Mouse (Mus musculus) thymus, adult 2 months (tissue): ENCODE data around the gene Cbll1. TPM values are rescaled to one million over a fixed set of nuclear protein-coding genes. Genes with fewer than 3 reads are reported as not detected.

ENCODE experiments used
- DNase-seq: peaks from one replicate; pipeline ENCODE4 v3.0.0; 2021
- H3K27ac ChIP-seq: fragments of 200-500 bp; 2 replicates; pipeline ENCODE4 v1.5.1; 2012; ENCODE audit warnings: low read length, control low read depth; ENCODE audit not compliant: control insufficient read depth, insufficient read depth
- H3K27me3 ChIP-seq: fragments of 200-500 bp; 2 replicates; pipeline ENCODE4 v1.6.1; 2012; ENCODE audit warnings: mild to moderate bottlenecking, low read length, moderate library complexity, mixed read lengths; ENCODE audit not compliant: control insufficient read depth, insufficient read depth
- H3K36me3 ChIP-seq: fragments of 200-500 bp; 2 replicates; pipeline ENCODE4 v1.6.1; 2012; ENCODE audit warnings: mild to moderate bottlenecking, low read length, moderate library complexity; ENCODE audit not compliant: control insufficient read depth, insufficient read depth
- H3K4me1 ChIP-seq: fragments of 200-500 bp; replicated peaks from 2 replicates; pipeline ENCODE4 v1.6.1; 2012; ENCODE audit warnings: low read length; ENCODE audit not compliant: control insufficient read depth, insufficient read depth
- H3K4me3 ChIP-seq: fragments of 200-500 bp; 2 replicates; pipeline ENCODE4 v1.5.1; 2012; ENCODE audit warnings: mild to moderate bottlenecking, low read length, control low read depth, moderate library complexity; ENCODE audit not compliant: control insufficient read depth, insufficient read depth
- CTCF ChIP-seq: fragments of 200-500 bp; IDR thresholded peaks from 2 replicates; pipeline ENCODE4 v1.5.1; 2012; ENCODE audit warnings: mild to moderate bottlenecking, control low read depth, low read length, moderate library complexity, borderline replicate concordance; ENCODE audit not compliant: control insufficient read depth, poor library complexity, insufficient read depth; ENCODE audit errors: extremely low read depth
- POLR2A ChIP-seq: fragments of 200-500 bp; IDR thresholded peaks from 2 replicates; pipeline ENCODE4 v1.6.1; 2012; ENCODE audit warnings: mild to moderate bottlenecking, low read length, control low read depth, moderate library complexity; ENCODE audit not compliant: control insufficient read depth, poor library complexity, insufficient read depth; ENCODE audit errors: extremely low read depth
- WGBS: fragments of 180-500 bp; shearing (Covaris S2); methylation state at CpG from one replicate; pipeline ENCODE4 v1.1.7; 2018; 5-methylcytosine and 5-hydroxymethylcytosine counted together
- polyA plus RNA-seq: library from polyadenylated mRNA; depleted of rRNA; stranded (reverse); fragments of >200 nt; gene quantifications from 2 replicates; pipeline ENCODE4 v1.2.3, GENCODE M21; 2012; rRNA removed

Gene Cbll1
- polyA plus RNA-seq, 1 experiment: 14.0 TPM

GRCm38 (mm10) chr12:31458474-31458873, 40.9 kb downstream of the Cbll1 start:
- no peak for TF ChIP-seq POLR2A
- TF ChIP-seq CTCF: no peak
- H3K27ac ChIP-seq: no peak overlapping the region
- H3K36me3 ChIP-seq: no peaks in the 10 kb centered on the region
- DNase-seq: no peak
- 84% methylated on average over 4 of the region's 4 CpGs for WGBS
- no peak overlapping the region for H3K4me3 ChIP-seq
- no peaks in the 10 kb centered on the region for H3K27me3 ChIP-seq
- no peaks in the 10 kb centered on the region for H3K4me1 ChIP-seq

- no peak for DNase-seq
- no peaks in the 10 kb centered on the region for H3K36me3 ChIP-seq
- TF ChIP-seq POLR2A (no peak), CTCF (no peak)
- H3K27ac ChIP-seq: no peak overlapping the region
- H3K27me3 ChIP-seq: no peaks in the 10 kb centered on the region
- WGBS: 91% methylated on average over 9 of the region's 9 CpGs
- no peak overlapping the region for H3K4me3 ChIP-seq
- no peaks in the 10 kb centered on the region for H3K4me1 ChIP-seq
These were observed 43.1 kb downstream of the Cbll1 start for GRCm38 (mm10) chr12:31456271-31456670.

- 86% methylated on average over 3 of the region's 3 CpGs for WGBS
- TF ChIP-seq POLR2A: no peak
- no peak for TF ChIP-seq CTCF
- H3K36me3 ChIP-seq: no peaks in the 10 kb centered on the region
These were observed 50.1 kb downstream of the Cbll1 start for GRCm38 (mm10) chr12:31449341-31449740.

GRCm38 (mm10) chr12:31444827-31445226, 54.6 kb downstream of the Cbll1 start:
- Histone ChIP-seq H3K27ac (no peak overlapping the region), H3K27me3 (no peaks in the 10 kb centered on the region), H3K36me3 (no peaks in the 10 kb centered on the region), H3K4me1 (0 out of 2 replicates have a peak, but pooled peaks cover 3% of the 10 kb centered on the region), H3K4me3 (no peak overlapping the region)
- TF ChIP-seq CTCF (no peak), POLR2A (no peak)
- 73% methylated on average over 6 of the region's 6 CpGs for WGBS
- DNase-seq: no peak

More at GRCm38 (mm10) chr12:31449341-31449740, 50.1 kb downstream of the Cbll1 start:
- DNase-seq: no peak
- H3K4me3 ChIP-seq: no peak overlapping the region
- H3K27ac ChIP-seq: no peak overlapping the region
- no peaks in the 10 kb centered on the region for H3K27me3 ChIP-seq
- no peaks in the 10 kb centered on the region for H3K4me1 ChIP-seq

GRCm38 (mm10) chr12:31444131-31444546, 55.3 kb downstream of the Cbll1 start:
- DNase-seq: peak; percentile 1
- TF ChIP-seq CTCF (no peak), POLR2A (no peak)
- H3K36me3 ChIP-seq: no peaks in the 10 kb centered on the region
- 2% methylated on average over 11 of the region's 11 CpGs for WGBS
- H3K4me3 ChIP-seq: no peak overlapping the region
- no peaks in the 10 kb centered on the region for H3K27me3 ChIP-seq
- H3K27ac ChIP-seq: no peak overlapping the region
- 0 out of 2 replicates have a peak, but pooled peaks cover 3% of the 10 kb centered on the region for H3K4me1 ChIP-seq

GRCm38 (mm10) chr12:31439612-31440011, 59.8 kb downstream of the Cbll1 start:
- Histone ChIP-seq H3K4me1 (0 out of 2 replicates have a peak, but pooled peaks cover 3% of the 10 kb centered on the region), H3K27ac (no peak overlapping the region), H3K4me3 (no peak overlapping the region), H3K36me3 (no peaks in the 10 kb centered on the region), H3K27me3 (no peaks in the 10 kb centered on the region)
- no peak for DNase-seq
- WGBS: 84% methylated on average over 2 of the region's 2 CpGs
- TF ChIP-seq POLR2A (no peak), CTCF (no peak)

GRCm38 (mm10) chr12:31437791-31438190, 61.6 kb downstream of the Cbll1 start:
- Histone ChIP-seq H3K27ac (no peak overlapping the region), H3K27me3 (no peaks in the 10 kb centered on the region), H3K36me3 (no peaks in the 10 kb centered on the region), H3K4me1 (no peaks in the 10 kb centered on the region), H3K4me3 (no peak overlapping the region)
- TF ChIP-seq POLR2A (no peak), CTCF (no peak)
- WGBS: 83% methylated on average over 6 of the region's 6 CpGs
- DNase-seq: no peak

Other genes starting within 250 kb of the Cbll1 start
- gene Lamb1, start 234.4 kb downstream of the Cbll1 start, polyA plus RNA-seq: 14.0 TPM in 2 replicates
- gene Dld, start 148.2 kb downstream of the Cbll1 start, polyA plus RNA-seq: 15.3 and 17.4 TPM in 2 replicates
- gene Slc26a3, start 108.7 kb downstream of the Cbll1 start, polyA plus RNA-seq: 0.09 and 0.36 TPM in 2 replicates
- 0.19 and 1.0 TPM in 2 replicates for gene Slc26a4, start 60.4 kb upstream of the Cbll1 start, polyA plus RNA-seq
- 2.1 and 3.9 TPM in 2 replicates for gene Bcap29, start 135.0 kb upstream of the Cbll1 start, polyA plus RNA-seq
- 1.4 and 4.4 TPM in 2 replicates for gene Dus4l, start 155.2 kb upstream of the Cbll1 start, polyA plus RNA-seq
- 37.2 and 40.6 TPM in 2 replicates for gene Cog5, start 155.3 kb upstream of the Cbll1 start, polyA plus RNA-seq
- gene Gpr22, start 214.3 kb upstream of the Cbll1 start, polyA plus RNA-seq: 0.28 TPM in 1 of 2 replicates, not detected in the other